16 mouse cellular contexts compared by ENCODE assay signal in genomic region chr6:73523658-73524057, GRCm38 (mm10). TPM values are rescaled to one million over a fixed set of nuclear protein-coding genes. Genes with fewer than 3 reads are reported as not detected.
DNase-seq lines count a peak whose midpoint lies in the region; ATAC-seq and TF ChIP-seq lines count a peak whose summit lies in the region.
"Had no signal": no experiment of that assay in that cellular context is flagged by ENCODE, and none has a peak within 500 bp of the region (broad histone marks: within the 10 kb centered on the region; RNA-seq: fewer than 3 reads in every experiment).

No protein-coding gene starts in this region.

- ATAC-seq in kidney, postnatal 0 days (replicated peaks; ENCODE audit: low FRiP score, low read depth), result no peak
- ATAC-seq in kidney, embryonic 15.5 days (replicated peaks; ENCODE audit: low FRiP score), result no peak
- no peak for ATAC-seq in monocyte, adult 5-6 weeks (replicated peaks; ENCODE audit: insufficient number of reproducible peaks, low FRiP score, low TSS enrichment, poor library complexity, severe bottlenecking)

- H3K4me2 ChIP-seq in kidney, postnatal 0 days (ENCODE audit: low read length), result no peak overlapping the region
- H3K4me2 ChIP-seq in kidney, embryonic 15.5 days, result no peak overlapping the region

- H3K9ac ChIP-seq in kidney, postnatal 0 days (ENCODE audit: low read depth, low read length), result no peak overlapping the region
- no peak overlapping the region for H3K9ac ChIP-seq in kidney, embryonic 15.5 days

- H3K27ac ChIP-seq in kidney, postnatal 0 days, result no peak overlapping the region
- no peak overlapping the region for H3K27ac ChIP-seq in kidney, embryonic 15.5 days
- H3K27ac ChIP-seq in thymus, adult 2 months (ENCODE audit: control insufficient read depth, insufficient read depth, low read length), result no peak overlapping the region
- H3K27ac ChIP-seq: forebrain, embryonic 10.5 days had no signal

- H3K36me3 ChIP-seq in kidney, postnatal 0 days (ENCODE audit: insufficient read depth, low read length), result no peaks in the 10 kb centered on the region
- no peaks in the 10 kb centered on the region for H3K36me3 ChIP-seq in kidney, embryonic 15.5 days
- no peaks in the 10 kb centered on the region for H3K36me3 ChIP-seq in thymus, adult 2 months (ENCODE audit: control insufficient read depth, insufficient read depth, low read length)
- H3K36me3 ChIP-seq: forebrain, embryonic 10.5 days had no signal

- H3K4me3 ChIP-seq in kidney, postnatal 0 days (replicated peaks; ENCODE audit: low read depth, low read length), result no peak overlapping the region
- H3K4me3 ChIP-seq in kidney, embryonic 15.5 days (replicated peaks), result no peak overlapping the region
- no peak overlapping the region for H3K4me3 ChIP-seq in thymus, adult 2 months (ENCODE audit: control insufficient read depth, insufficient read depth, low read length)
- H3K4me3 ChIP-seq: forebrain, embryonic 10.5 days had no signal

- no peaks in the 10 kb centered on the region for H3K9me3 ChIP-seq in kidney, postnatal 0 days (replicated peaks; ENCODE audit: low read length)
- no peaks in the 10 kb centered on the region for H3K9me3 ChIP-seq in kidney, embryonic 15.5 days (replicated peaks)
- H3K9me3 ChIP-seq: forebrain, embryonic 10.5 days had no signal

- no peak for TF ChIP-seq POLR2A in thymus, adult 2 months (IDR thresholded peaks at IDR 0.05; ENCODE audit: control insufficient read depth, extremely low read depth, insufficient read depth, low read length, poor library complexity)

- H3K4me1 ChIP-seq in kidney, postnatal 0 days (replicated peaks; ENCODE audit: insufficient read depth, low read length), result no peaks in the 10 kb centered on the region
- H3K4me1 ChIP-seq in kidney, embryonic 15.5 days, result peaks cover 6% of the 10 kb centered on the region; the same call in 1 of the 2 replicates
- H3K4me1 ChIP-seq in thymus, adult 2 months (replicated peaks; ENCODE audit: control insufficient read depth, insufficient read depth, low read length), result no peaks in the 10 kb centered on the region
- H3K4me1 ChIP-seq: forebrain, embryonic 10.5 days had no signal

- TF ChIP-seq CTCF in kidney, postnatal 0 days (IDR thresholded peaks at IDR 0.05; ENCODE audit: low read depth), result peak; percentile 46
- no peak for TF ChIP-seq CTCF in thymus, adult 2 months (IDR thresholded peaks at IDR 0.05; ENCODE audit: borderline replicate concordance, control insufficient read depth, extremely low read depth, insufficient read depth, low read length, poor library complexity)

- 77% methylated on average over 9 of the region's 9 CpGs for WGBS in kidney, postnatal 0 days
- WGBS in kidney, embryonic 15.5 days, result 76% methylated on average over 9 of the region's 9 CpGs
- 75% methylated on average over 9 of the region's 9 CpGs for WGBS in thymus, adult 2 months

- peak; percentile 9 for DNase-seq in adrenal gland, postnatal 10 days
- DNase-seq in adrenal gland, adult (ENCODE audit: inconsistent age in 2 of 2, low spot score in 1 of 2), result no peak
- peak; percentile 10 for DNase-seq in kidney, postnatal 0 days (ENCODE audit: low spot score)
- DNase-seq in thymus, postnatal 14 days, result peak; percentile 3
- no peak for DNase-seq in thymus, adult 2 months
- no peak for DNase-seq in cerebellum, adult 11 months
- DNase-seq: gastrocnemius, postnatal 36 days; left cerebral cortex, postnatal 4 days; right cerebral cortex, postnatal 25 days had no signal

- H3K27me3 ChIP-seq in kidney, postnatal 0 days (ENCODE audit: insufficient read depth, low read length), result no peaks in the 10 kb centered on the region
- H3K27me3 ChIP-seq in kidney, embryonic 15.5 days, result no peaks in the 10 kb centered on the region
- no peaks in the 10 kb centered on the region for H3K27me3 ChIP-seq in thymus, adult 2 months (ENCODE audit: control insufficient read depth, insufficient read depth, low read length)

RNA-seq across cellular contexts. Expression of gene 4931417E11Rik, which starts 54.2 kb away (rescaled TPM):
- total RNA-seq in adrenal gland, postnatal 10 days (2021), result not detected
- not detected in 2 replicates for polyA plus RNA-seq in kidney, postnatal 0 days (2015; fragmentation: Nextera tagmentation; extraction: Ambion mirVana)
- not detected in 2 replicates for polyA plus RNA-seq in kidney, embryonic 15.5 days (2015; fragmentation: Nextera tagmentation; extraction: Ambion mirVana)
- not detected in 2 replicates for polyA plus RNA-seq in thymus, adult 2 months (2012; rRNA removed)
- not detected in 3 replicates for total RNA-seq in monocyte, adult 5-6 weeks (2017)
- total RNA-seq: common myeloid progenitor, adult 5-6 weeks; gastrocnemius, postnatal 36 days; hematopoietic stem cell, adult 5-6 weeks; left cerebral cortex, postnatal 4 days; megakaryocyte, adult 5-6 weeks had no signal
- polyA plus RNA-seq: forebrain, embryonic 10.5 days; neural tube, embryonic 11.5 days had no signal

Comparison
In these comparisons a context has a peak if more than half of its experiments do, and no peak if none do; other contexts are left out.
1. DNase-seq: peak in adrenal gland, postnatal 10 days (single experiment), kidney, postnatal 0 days (single experiment) and thymus, postnatal 14 days (single experiment); none in adrenal gland, adult (0 of 2), thymus, adult 2 months (single experiment) and cerebellum, adult 11 months (single experiment).